Mouse (Mus musculus) liver (tissue): ENCODE data around the gene Sobp.
A peak's percentile ranks its signal among the peaks of the same experiment; 100 is the strongest.

ENCODE experiments used
- DNase-seq: peaks from one replicate; pipeline ENCODE4 v3.0.0-alpha.2; 2020; ENCODE audit warnings: mixed read lengths

The Sobp gene

DNA sequence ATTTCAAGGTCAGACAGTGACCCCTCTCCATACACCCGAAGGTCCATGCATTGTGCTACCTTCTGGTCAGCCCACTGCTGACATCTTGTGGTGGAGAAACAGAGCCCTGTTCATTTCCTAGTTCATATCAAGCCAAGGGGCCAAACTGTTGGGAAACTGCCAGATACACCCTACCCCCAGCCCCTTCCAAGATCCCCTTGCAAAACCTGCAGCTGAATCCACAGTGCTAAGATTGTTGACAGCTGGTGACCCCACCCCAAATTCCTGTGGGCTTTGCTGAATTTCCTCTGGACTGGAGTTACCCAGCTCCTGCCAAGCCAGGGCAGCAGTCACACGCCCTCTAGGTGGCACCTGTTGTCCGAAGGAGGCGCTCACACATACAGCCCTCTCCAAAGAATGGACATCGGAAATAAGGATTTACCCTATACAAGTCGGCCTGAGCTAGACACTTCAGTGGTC is 186.7 kb downstream of the Sobp start:
- DNase-seq = peak; percentile 26

DNA sequence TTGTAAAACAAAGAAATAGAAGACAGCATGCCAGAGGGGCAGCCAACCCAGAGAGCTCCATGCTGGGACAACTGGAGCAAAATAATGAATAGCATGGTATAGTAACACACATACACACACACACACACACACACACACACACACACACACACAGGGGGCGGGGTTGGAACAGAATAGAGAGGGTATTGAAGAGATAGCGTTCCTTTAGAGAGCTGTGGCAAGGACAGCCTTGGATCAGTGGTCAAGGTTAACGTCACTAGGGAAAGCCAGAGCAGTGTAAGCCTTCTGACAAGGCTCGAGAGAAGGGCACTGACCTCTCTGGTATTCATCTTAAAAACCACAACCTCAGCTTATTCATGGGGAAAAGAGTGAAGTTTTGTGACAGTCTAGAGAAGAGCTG is 189.4 kb downstream of the Sobp start:
- DNase-seq = no peak

DNA sequence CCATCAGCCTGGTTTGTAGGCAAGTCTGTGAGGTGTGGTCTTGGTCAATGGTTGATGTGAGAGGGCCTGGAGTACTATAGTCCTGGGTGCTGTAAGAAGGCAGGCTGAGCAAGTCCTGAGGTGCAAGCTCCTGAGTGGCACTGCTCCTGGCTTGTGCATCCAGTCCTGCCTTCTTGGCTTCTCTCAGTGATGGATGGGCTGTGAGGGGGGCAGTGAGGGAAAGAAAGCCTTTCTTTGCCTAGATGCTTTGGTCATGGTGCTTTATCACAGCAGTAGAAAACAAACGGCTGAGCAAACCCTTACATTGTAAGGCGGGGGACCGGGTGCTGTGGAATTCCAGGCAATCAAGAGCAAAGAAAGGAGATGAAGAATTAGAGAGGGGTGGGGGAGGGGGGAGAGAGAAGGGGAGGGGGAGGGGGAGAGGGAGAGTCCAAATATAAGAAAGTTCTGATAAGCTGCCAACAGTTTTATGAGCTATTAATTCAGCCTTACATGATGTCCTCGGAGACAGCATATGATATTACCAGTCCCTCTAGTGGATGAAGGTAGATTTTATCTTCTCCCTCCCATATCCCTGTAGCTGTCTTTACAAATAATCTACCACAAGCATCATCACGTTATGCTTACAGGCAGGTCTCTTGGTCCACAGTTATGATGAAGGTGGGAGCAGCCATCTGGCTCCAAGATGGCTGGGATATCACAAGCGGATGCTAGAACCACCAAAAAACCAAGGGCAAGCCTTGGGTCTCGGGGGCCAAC is 193.2 kb downstream of the Sobp start:
- DNase-seq = no peak

DNA sequence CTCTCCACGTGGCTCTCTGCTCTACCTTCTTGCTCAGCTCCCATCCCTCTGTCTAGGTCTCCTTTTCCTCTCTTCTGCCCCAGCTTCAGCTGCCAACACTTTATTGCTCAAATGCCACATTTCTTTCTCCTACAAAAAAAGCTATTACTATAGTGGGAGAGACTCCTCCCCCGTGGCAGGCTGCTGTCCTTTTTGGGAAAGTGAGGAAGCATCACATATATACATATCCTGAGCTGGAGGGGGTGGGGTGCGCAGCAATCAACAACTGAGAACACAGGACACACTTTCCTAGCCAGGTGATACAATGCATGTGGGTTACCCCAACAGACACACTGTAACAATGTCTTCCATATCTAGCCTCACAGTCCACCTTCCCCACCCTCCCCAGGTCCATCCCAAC is 196.0 kb downstream of the Sobp start:
- DNase-seq = no peak

DNA sequence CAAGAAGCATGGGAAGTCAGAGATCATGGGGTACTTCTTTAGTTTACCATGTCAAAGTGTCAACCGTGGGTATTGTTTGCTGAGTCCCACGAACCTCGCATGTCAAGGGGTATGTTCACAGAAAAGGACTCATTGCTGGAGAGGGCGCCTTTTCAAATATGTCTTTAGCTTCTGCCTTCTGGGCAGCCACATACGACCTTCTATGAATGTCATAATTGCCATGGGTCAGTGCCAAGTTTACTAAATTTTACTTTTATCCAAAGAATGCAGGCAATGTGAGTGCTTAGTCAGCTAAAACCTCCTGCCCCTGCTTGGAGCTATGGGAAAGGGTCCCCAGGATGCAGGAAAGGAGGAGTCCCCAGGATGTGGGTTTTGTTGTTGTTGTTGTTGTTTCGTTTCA is 197.8 kb downstream of the Sobp start:
- no peak for DNase-seq

DNA sequence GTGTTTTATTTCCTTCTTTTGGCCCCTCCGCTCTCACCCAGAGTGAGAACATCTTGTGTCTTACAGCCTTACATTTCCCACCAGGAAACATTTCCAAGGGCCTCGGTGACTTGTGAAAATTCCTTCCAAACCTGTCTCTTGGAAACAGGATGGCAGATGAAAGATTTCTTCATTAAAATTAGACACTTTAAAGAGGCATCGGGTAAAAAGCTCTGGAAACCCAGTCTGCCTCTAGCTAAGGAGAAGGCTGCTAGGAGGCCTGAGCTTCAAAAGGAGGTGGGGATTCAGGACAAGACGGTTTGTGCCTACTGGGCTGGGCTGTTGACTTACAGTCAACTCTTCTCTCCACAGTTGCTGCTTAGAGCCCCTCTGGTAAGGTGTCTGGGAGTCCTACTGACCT is 200.8 kb downstream of the Sobp start:
- no peak for DNase-seq

DNA sequence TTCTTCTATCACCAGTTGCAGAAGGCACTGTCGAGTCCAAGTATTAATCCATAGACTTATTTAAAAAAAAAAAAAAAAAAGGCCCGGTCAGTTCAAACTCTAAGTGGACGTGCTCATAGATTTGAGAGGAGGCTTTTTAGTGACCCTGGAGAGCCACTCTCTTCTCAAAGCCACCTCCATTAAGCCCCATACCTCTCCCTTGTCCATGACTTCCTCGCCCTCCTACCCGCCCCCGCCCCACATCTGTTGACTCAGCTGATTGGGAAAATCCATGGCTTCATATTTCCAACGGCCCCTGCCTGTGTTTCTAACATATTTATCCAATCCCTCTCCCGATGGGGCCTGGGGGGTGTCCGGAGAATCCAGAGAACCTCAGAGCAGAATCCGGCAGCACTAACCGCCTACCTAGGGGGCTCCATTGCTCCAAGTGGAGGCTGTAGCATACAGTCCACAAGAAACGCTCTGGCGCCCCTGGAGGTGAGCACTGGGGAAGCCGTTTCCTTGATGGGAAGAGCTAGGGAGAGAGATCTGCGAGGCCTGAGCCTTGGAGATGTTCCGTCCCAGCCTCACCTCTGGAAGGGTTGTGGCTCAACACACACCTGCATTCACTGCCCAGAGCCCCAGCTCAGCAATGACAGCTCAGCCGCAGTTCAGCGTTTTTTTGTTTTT is 201.7 kb downstream of the Sobp start:
- peak; percentile 73 for DNase-seq

DNA sequence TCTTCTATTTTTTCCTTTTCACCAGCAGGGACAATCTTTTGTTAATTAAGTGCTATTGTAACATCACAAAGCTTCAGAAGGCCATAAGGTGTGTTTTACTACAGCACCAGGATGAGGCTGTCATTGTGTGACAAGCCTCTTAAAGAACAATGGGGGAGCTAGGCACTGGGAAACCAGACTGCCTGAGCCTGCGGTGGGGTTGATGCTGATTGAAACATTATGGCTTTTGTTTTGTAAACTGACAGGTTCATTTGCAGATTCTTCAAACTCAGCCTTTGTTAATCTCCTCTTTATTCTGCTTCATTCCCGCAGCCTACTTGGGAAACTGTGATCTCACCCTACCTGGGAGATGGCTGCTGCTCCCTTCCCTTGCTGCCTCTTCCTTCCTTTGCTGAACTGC is 206.0 kb downstream of the Sobp start:
- no peak for DNase-seq

DNA sequence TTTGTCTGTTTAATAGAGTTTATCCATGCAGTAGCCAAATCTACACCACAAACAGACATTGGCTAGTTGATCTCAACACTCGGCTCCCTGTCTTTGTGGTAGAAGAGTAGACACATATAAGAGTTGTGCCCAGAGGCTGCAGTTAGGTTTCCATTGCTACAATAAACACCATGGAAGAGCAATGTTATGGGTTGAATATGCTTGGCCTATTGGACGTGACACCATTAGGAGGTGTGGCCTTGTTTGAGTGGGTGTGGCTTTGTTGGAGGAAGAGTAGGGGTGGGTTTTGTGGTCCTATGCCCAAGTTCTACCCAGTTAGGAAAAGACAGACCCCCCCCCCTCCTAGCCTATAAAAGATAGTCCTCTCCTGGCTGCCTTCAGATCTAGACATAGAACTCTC is 211.3 kb downstream of the Sobp start:
- no peak for DNase-seq

DNA sequence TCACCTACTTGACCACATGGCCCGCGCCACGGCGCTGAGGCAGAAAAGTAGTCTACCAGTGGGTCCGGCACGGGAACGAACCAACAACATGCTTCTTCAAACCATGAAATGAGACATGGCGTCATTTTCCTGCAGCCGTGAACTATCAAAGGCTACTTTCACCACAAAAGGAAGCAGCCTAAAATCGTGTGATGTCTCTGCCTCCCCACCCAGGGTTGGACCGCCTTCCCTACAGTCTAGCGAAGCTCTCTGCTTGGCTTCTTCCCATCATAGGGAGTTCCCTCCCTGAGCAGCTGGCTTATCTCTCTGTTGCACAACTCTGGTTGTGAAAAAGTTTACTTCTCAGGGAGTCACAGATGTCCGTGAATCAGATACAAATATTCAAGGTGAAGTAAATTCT is 211.7 kb downstream of the Sobp start:
- DNase-seq = peak; percentile 29

DNA sequence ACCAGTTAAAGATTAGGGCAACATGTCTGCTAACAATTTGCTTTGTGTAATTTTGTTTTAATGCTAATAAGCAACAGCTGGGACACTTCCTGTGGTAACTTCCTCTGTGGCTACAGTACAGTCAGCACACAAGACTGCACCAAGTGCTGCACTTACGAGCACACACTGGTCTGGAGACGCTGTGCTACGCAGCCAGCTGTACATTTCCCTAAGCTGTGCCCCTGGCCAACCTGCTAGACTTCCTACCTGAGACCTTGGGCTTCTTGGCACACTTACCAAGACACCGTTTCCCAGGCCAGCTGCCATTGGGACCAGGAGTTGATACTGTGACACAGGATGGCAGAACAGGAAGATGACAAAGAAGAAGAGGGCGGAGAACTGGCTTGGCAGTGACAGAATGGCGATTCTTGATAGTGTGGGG is 212.1 kb downstream of the Sobp start:
- DNase-seq = no peak

DNA sequence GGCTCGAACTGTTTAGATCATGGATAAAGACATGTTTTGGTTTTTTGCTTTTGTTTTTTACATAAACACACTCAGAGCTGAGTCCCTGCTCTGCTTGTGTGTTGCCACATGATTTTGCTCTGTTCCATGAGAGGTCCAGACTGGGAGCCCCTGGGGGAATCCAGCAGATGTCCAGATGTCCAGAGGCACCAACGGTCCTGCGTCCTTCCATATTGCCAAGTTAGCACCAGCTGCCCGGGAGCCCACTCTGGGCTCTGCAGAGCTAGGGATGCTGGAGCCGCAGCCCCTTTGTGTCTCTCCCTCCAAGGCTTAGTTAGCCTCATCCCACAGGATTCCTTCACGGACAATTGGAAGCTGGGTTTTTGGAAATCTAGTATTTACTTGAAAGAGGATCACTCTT is 212.6 kb downstream of the Sobp start:
- DNase-seq = no peak

DNA sequence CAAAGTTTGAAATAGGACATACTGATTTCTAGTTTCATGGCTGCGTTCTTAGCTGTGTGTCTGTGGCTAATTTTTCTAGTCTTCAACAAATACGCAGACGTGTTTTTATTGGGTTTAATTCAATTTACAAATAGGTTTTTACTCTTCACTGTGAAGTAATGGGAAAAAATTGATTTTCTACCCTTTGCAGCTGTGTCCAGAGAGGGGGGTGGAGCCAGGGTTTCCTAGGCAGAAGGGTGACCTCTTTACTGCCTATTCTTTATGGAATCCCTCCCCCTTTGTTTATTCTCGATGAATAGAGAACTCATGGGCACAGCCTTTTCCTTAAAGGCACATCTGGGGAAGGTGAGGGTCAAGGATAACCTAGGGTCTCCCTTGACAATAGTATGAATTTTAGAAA is 215.6 kb downstream of the Sobp start:
- no peak for DNase-seq

DNA sequence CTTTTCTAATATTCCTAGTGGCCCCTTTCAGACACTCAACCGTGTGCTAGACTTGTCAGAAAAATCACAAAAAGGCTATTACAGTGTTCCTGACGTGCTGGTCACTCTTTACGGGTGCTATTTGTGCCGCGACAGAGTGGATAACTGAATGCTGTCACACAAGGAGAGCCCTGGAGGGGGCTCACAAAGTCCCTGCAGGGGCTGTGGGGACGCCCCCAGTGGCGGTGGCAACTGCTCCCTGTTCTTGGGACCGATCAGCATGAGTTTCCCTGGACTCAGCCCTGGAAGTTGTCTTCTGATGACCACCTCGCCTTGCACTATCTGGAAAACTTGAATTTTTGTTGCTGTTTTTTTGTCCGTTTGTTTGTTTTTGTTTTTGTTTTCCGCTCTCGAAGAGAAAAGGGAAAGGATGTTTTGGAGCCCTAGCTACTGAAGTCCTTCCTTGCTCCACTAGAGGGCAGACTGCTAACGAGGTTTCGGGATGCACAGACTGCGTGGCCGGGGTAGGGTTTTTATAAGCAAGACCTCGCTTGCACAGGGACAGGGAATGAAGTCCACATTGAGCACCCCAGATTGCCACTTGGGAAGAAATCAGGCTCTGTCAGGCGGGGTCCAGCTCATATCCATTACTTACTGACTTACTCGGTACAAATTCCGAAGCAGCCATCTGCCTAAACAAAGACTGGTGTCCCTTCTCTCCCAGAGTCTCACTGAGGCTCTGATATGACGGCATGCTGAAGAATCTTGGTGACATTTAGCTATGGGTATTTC is 216.3 kb downstream of the Sobp start:
- DNase-seq = peak; percentile 50

DNA sequence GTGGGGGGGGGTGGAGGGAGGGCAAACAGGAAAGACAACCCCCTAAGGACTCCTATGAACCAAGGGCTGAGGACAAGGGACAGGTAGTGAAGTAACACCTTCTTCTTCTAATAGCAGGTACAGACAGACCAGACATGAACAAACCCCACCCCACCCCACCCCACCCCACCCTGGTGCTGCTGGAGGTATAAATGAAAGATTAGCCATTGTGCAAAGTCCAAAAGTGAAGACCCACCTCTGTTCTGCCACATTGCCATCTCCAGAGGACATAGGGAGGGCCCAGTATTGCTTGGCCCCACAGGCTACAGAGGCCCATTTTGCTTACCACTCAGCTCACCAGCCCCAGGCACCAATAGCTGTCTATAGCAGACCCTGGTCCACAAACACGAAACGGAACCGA is 219.1 kb downstream of the Sobp start:
- no peak for DNase-seq

DNA sequence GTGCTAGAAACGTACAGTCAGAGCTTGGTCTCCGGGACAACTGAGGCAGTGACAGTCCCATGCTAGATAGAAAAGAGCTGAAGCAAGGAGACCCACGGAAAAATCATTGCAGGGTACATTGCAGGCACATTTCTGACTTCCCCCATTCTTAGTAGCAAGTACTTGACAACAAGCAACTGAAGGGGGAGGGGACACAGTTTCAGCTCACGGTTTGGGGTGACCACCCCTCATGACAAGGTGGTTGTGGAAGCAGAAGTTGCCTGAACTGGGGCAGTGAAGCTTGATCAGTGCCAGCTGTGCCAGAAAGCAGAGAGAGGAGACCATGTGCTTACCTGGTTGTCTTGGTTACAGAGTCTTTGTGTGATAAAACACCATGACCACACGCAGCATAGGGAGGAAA is 220.7 kb downstream of the Sobp start:
- DNase-seq = no peak
